Mouse (Mus musculus) lung, postnatal 25 days (tissue): ENCODE measurements at regions not wholly inside any gene's neighbourhood (a gene's known extent, or its start where the extent isn't known, plus 50 kb on each side); places are given as distances from the start of the nearest gene placed in this dataset.
A peak's percentile ranks its signal among the peaks of the same experiment; 100 is the strongest.

Experiments
- DNase-seq: peaks from one replicate; pipeline ENCODE4 v3.0.0; 2022; ENCODE audit warnings: low spot score

GRCm38 (mm10) chr11:56716953-56717352 lies 294.2 kb upstream of the Gria1 start:
- no peak for DNase-seq

- DNase-seq: no peak
These were observed 286.0 kb upstream of the Gria1 start for GRCm38 (mm10) chr11:56725141-56725540.

GRCm38 (mm10) chr11:56726161-56726560 lies 285.0 kb upstream of the Gria1 start:
- no peak for DNase-seq

DNA sequence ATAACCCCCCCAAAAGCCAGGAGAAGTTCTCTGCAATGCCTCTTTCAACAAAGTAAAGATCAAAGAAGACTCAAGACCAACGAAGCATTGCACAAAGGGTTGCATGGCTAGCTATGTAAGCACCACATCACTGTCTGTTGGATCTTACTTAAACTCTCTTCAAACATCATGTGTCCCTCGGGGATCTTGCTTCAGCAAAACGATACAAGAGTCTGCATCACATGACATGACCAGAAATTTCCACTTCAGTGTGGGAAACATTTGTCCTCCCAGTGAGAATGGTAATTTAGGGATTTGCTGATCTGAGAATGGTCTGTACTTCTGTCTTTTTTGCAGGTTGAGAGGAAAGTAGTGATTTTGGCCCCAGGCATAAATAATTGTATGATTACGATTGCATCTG lies 283.6 kb upstream of the Gria1 start:
- no peak for DNase-seq

DNA sequence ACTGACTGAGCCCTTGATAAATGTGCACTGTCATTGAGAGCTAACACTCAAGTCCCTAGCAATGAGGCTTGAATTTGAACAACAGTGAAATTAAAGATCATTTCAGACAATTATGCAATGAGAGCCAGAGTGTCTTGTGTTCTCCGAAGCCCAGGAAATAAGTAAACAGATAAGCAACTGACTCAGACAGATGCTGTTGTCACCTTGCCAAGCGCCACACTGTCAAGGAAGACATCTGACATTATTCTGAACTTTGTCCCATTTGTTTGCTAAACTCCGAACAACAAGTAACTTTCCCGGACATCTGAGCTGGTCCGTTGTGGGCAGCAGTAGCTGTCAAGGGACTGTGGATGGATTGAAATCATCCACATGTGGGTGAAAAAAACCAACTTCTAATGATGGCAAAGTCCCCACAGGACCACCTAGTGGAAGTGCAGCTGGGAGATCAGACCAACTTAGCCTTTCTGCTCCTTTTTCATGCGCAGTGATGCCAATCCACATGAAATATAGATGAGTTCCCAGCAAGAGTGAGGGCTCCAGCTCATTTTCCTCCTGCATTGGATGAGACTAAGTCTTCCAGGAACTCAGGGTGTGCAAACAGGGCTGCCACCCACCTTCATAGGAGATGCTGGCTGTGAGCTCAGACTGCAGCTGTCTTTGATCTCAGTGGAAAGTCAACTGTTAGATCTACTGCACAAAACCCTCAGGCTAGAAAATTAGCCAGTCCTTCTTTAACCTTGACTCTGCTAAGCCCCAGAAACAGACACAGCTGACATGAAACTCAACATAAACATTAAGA lies 282.8 kb upstream of the Gria1 start:
- peak; percentile 36 for DNase-seq

GRCm38 (mm10) chr11:56741857-56742256 lies 269.3 kb upstream of the Gria1 start:
- DNase-seq: no peak

- DNase-seq: no peak
These were observed 261.2 kb upstream of the Gria1 start for GRCm38 (mm10) chr11:56750032-56750431.

GRCm38 (mm10) chr11:56750639-56751038 lies 260.5 kb upstream of the Gria1 start:
- DNase-seq: no peak

DNA sequence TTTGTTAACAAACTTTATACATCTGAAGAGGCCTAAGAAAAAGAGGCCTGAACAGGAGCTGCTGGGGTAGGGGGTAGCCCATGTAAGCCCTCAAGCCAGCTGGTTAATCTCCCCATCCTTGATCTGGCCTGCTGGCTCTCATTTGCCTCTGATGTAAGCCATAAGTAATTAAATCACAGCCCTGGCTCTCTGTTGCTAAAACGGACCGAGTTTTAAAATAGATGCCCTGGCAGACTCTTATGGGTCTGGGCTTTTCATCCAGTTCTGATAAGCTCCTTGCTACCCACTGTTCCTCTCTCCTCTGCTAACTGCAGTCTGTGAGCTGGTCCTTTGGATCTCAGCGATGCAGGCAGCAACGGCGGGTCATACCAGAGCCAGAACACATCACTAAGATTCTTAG lies 259.3 kb upstream of the Gria1 start:
- DNase-seq: peak; percentile 13

DNA sequence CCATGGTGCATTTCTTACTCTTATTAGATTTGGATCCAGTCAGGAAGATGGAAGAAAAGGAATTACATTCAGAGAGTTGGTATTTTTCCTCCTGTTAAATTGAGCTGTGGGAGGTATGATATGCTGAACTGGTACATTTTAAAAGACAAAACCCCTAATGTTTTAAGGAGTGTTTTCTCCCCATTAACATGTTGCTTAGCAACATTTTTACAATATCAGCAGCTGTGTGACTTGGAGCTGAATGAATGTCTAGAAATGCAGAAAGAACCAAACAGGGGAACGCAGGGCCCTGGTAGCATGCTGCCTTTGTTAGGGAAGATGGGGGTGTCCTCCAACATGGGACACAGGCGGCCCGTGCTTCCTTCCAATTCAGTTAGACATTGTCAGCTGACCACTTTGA lies 257.5 kb upstream of the Gria1 start:
- no peak for DNase-seq

DNA sequence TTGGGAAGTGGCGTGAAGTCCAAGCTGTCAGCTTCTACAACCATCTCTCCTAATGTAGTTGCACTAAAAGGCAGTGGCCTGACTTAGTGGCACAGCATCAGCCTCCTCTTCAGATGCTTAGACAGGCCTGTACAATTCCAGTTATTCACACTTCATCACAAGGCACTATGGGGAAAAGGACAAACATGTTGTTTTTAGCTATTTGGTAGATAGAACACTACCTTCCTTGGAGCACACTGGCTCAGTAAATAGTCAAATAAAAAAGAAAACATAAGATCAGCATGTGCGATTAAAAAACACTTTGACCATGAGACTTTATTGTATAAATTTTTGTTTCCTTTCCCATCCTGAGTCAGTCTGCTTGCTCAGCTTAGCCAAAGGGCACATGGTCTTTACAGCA lies 250.7 kb upstream of the Gria1 start:
- peak; percentile 29 for DNase-seq

DNA sequence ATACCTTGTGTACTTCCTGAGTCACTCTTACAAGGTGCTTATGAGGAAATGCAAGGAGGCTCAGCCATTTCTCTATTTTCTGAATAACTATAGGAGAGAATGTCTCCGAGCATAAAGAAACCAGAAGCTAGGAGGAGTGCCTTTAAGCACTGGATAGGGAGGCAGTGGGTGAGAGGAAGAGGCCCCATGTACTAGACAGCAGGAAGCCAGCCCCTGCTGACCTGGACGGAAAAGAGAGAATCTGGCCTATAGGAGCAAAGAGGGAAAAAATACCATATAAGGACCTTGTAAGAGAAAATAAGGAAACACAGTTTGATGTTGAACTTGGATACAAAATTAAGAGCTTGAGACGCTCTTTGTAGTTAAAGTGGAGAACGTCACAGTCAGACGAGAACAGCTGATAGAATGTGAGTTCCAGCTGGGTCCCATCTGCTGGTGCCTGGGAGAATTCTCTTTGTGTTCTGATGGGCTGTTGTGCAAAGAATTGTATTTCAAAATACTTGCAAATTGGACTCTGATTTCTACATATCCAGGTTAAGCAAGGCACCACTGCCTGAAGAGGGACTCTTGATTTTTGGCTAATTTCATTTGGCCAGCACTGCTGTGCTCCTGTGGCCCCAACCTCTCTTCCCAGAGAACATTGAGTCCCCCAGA lies 248.6 kb upstream of the Gria1 start:
- DNase-seq: peak; percentile 63

DNA sequence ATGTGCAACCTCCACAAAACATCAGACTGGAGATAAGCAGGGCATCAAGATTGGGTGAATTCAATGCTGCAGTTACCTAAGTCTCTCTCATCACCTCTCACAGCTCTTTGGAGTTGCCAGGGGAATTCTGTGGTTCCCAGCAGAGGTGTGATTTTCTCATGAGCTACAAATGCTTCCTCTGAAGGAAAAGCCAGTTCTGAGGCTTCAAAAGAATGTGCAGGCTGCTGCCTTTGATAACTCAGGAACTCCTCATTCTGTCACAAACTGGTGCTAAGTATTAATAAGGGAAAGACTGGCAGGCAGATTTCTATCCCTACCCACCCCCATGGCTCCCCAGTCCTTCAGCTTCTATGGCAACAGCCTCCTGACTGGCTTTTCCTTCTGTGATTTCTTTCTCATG lies 243.8 kb upstream of the Gria1 start:
- DNase-seq: no peak

DNA sequence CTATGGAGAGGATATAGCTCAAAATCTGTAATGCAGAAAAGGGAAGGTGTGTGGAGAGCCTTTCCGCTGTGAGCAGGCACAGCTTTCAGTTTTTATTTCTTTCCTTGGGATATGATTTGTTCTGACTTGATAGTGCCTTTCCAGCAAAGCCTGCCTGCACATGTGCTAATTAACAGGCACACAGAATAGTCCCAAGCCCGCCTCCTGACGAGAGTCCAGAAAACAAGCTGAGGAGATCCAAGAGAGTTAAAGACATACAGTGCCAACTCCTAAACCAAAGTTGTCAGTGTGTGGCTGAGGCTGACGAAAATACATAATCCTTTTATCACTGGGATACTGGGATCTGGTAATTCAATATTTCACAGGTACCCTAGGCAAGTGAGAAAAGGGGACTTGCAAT lies 224.8 kb upstream of the Gria1 start:
- DNase-seq: no peak

GRCm38 (mm10) chr11:56792691-56793090 lies 218.5 kb upstream of the Gria1 start:
- no peak for DNase-seq

GRCm38 (mm10) chr11:56807314-56807713 lies 203.9 kb upstream of the Gria1 start:
- DNase-seq: no peak

DNA sequence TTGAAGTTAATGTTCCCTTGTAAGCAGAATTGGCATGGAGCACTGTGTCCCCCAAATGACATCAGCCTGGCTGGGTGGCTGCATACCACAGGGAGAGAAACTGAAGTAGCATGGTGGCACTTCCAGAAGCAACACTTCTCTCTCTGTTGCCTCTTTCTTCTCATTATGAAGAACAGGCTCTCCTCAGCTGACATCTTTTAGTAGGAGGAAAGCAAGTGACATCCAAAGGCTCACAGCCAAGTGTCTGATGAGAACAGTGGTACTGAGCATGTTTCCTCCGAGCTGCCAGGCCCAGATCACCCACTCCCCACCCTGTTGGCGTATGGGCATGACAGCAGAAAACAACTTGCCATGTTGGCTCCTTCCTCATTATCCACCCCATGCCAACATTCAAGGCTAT lies 201.0 kb upstream of the Gria1 start:
- no peak for DNase-seq

DNA sequence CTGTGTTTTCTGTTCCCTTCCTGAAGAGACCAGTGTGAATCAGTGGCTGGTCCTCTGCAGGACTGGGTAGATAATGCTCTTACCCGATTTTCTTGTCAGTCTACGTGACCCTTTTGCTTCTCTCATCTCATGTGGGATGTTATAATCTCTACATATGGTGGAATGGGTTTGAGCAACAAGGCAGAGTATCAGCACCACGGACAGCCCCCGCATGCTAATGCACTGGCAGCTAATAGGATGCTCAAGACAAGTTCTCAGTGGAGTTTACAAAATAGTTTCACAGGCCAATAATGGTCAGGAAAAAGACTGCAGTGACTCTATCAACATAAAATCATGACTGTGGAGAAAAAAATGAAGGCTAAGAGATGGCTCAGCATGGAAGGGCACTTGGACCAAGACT lies 199.1 kb upstream of the Gria1 start:
- no peak for DNase-seq

- DNase-seq: no peak
These were observed 187.7 kb upstream of the Gria1 start for GRCm38 (mm10) chr11:56823471-56823870.

GRCm38 (mm10) chr11:56827499-56827898 lies 183.7 kb upstream of the Gria1 start:
- DNase-seq: no peak

DNA sequence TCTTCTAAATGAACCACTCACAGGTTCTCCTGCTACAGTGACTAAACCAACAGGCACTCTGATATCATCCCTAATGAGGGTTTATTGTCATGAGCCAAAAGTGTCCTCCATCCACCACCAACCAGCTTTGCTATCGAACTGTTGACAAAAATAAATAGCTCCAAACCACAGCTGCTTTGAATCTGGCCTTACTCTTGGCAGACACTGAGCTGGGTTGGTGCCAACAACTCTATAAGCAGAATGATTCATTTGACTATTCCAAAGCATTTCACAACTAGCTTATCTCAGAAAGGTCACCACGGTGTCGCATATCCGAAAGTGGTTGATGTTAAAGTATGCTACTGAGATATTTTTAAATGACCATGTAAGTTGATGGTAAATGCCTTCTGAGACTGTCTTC lies 148.5 kb upstream of the Gria1 start:
- DNase-seq: peak; percentile 24

- no peak for DNase-seq
These were observed 139.5 kb upstream of the Gria1 start for GRCm38 (mm10) chr11:56871640-56872039.

DNA sequence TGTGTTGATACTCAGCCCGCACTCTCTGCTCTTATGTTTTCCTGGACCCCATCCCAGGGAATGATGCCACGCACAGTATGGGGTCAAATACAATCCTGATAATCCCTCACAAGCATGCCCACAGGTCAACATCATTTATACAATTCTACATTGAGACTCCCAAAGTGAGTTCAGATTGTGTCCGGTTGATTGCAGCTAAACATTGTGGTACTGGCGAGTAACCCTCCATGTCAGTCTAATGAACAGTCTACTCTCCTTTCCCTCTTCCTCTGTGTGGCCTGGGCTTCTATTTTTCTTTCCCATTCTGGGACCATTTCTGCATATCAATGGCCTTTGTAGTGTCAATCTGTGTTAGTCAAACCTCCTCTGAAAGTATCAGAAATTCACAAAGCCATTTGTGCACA lies 112.6 kb upstream of the Gria1 start:
- no peak for DNase-seq

- no peak for DNase-seq
These were observed 110.0 kb upstream of the Gria1 start for GRCm38 (mm10) chr11:56901201-56901600.
